Mouse (Mus musculus): ENCODE data around the gene Krtdap. TPM values are rescaled to one million over a fixed set of nuclear protein-coding genes. Genes with fewer than 3 reads are reported as not detected.
A peak's percentile ranks its signal among the peaks of the same experiment; 100 is the strongest.

Krtdap gene
- polyA plus RNA-seq, 1 experiment from 2014 or later = 12,744 TPM

DNA sequence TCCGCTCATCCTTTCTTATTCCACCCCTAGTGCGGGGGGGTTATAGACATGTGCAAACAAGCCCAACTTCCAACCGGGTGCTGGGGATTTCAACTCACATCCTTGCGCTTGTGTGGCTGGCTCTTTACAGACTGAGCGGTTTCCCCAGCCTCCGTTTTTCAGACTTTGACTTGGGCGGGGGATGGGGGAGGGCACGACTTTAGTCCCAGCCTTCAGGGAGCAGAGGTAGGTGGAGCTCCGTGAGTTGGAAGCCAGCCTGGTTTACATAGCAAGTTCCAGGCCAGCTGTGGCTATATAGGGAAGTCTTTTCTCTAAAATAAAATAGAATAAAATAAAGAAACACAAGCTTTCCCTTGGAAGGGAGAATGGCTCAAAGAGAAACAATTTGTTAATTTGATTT lies 4.2 kb downstream of the Krtdap start:
- no peaks in the 10 kb centered on the region for H3K27me3 ChIP-seq (ENCODE audit: control insufficient read depth, insufficient read depth, low read length)
- H3K4me3 ChIP-seq (ENCODE audit: low read depth, low read length) = no peak overlapping the region
- no peaks in the 10 kb centered on the region for H3K4me1 ChIP-seq (replicated peaks; ENCODE audit: control insufficient read depth, insufficient read depth)
- TF ChIP-seq EP300 (optimal IDR thresholded peaks at IDR 0.05) (no peak), CTCF (IDR thresholded peaks at IDR 0.05; ENCODE audit: low read depth) (no peak)
- H3K36me3 ChIP-seq (ENCODE audit: control insufficient read depth, insufficient read depth, low read length) = no peaks in the 10 kb centered on the region
- DNase-seq (ENCODE audit: low spot score) (peak; percentile 73), ATAC-seq (ENCODE audit: low FRiP score, low TSS enrichment) (peak; percentile 51)
- 15% methylated on average over 9 of the region's 9 CpGs for WGBS
- H3K9ac ChIP-seq (ENCODE audit: low read length) = no peak overlapping the region
- H3K27ac ChIP-seq (replicated peaks) = no peak overlapping the region
- H3K4me2 ChIP-seq (replicated peaks; ENCODE audit: low read depth) = no peak overlapping the region
- no peaks in the 10 kb centered on the region for H3K9me3 ChIP-seq (ENCODE audit: control insufficient read depth, low read length)

DNA sequence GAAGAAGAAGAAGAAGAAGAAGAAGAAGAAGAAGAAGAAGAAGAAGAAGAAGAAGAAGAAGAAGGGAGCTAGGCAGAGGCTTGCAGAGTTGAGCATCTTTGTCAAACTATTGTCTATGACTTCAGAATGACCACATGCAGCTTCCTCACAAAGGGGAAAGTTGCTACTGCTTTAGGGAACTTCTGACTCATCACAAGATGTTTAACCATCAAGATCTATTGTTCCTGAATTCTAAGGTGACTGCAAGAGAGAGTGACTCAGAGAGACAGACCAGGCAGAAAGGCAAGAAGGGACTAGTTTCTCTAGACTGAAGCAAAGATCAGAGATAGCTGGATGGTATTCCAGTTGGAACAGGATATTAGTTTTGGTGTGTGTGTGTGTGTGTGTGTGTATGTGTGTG lies 7.2 kb downstream of the Krtdap start:
- Histone ChIP-seq H3K9me3 (ENCODE audit: control insufficient read depth, low read length) (no peaks in the 10 kb centered on the region), H3K36me3 (ENCODE audit: control insufficient read depth, insufficient read depth, low read length) (no peaks in the 10 kb centered on the region), H3K4me3 (ENCODE audit: low read depth, low read length) (no peak overlapping the region), H3K27ac (replicated peaks) (no peak overlapping the region), H3K9ac (ENCODE audit: low read length) (no peak overlapping the region), H3K4me1 (replicated peaks; ENCODE audit: control insufficient read depth, insufficient read depth) (no peaks in the 10 kb centered on the region), H3K4me2 (replicated peaks; ENCODE audit: low read depth) (no peak overlapping the region), H3K27me3 (ENCODE audit: control insufficient read depth, insufficient read depth, low read length) (no peaks in the 10 kb centered on the region)
- DNase-seq (ENCODE audit: low spot score) (no peak), ATAC-seq (ENCODE audit: low FRiP score, low TSS enrichment) (0 out of 2 replicates have a peak, but pooled peaks have one; percentile 31)
- TF ChIP-seq EP300 (optimal IDR thresholded peaks at IDR 0.05) (no peak), CTCF (IDR thresholded peaks at IDR 0.05; ENCODE audit: low read depth) (no peak)

DNA sequence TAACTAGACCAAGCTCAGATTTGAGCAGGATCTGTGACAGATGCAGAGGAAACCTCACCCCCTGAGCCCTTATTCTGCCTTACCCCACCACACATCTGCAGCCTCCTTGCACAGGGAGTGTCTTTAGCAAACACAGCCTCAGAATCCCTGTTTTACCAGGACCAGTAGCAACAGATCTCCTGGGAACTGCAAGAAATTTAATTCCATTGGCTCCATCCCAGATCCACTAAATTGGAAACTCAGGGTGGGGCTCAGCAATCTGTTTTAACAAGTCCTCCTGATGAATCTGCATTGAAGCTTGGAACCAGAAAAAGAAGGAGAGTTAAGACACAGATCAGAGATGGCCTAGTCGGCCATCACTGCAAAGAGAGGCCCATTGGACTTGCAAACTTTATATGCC lies 9.1 kb downstream of the Krtdap start:
- H3K36me3 ChIP-seq (ENCODE audit: control insufficient read depth, insufficient read depth, low read length) = no peaks in the 10 kb centered on the region
- no peak overlapping the region for H3K9ac ChIP-seq (ENCODE audit: low read length)
- no peaks in the 10 kb centered on the region for H3K4me1 ChIP-seq (replicated peaks; ENCODE audit: control insufficient read depth, insufficient read depth)
- no peak overlapping the region for H3K4me3 ChIP-seq (ENCODE audit: low read depth, low read length)
- no peaks in the 10 kb centered on the region for H3K27me3 ChIP-seq (ENCODE audit: control insufficient read depth, insufficient read depth, low read length)
- ATAC-seq (ENCODE audit: low FRiP score, low TSS enrichment) (no peak), DNase-seq (ENCODE audit: low spot score) (no peak)
- WGBS = 85% methylated on average over 1 of the region's 1 CpGs
- H3K4me2 ChIP-seq (replicated peaks; ENCODE audit: low read depth) = no peak overlapping the region
- no peak for TF ChIP-seq EP300 (optimal IDR thresholded peaks at IDR 0.05)
- TF ChIP-seq CTCF (IDR thresholded peaks at IDR 0.05; ENCODE audit: low read depth) = no peak
- H3K9me3 ChIP-seq (ENCODE audit: control insufficient read depth, low read length) = 0 out of 2 replicates have a peak, but pooled peaks cover 2% of the 10 kb centered on the region
- peak overlapping the region; percentile 80 for H3K27ac ChIP-seq (replicated peaks)

DNA sequence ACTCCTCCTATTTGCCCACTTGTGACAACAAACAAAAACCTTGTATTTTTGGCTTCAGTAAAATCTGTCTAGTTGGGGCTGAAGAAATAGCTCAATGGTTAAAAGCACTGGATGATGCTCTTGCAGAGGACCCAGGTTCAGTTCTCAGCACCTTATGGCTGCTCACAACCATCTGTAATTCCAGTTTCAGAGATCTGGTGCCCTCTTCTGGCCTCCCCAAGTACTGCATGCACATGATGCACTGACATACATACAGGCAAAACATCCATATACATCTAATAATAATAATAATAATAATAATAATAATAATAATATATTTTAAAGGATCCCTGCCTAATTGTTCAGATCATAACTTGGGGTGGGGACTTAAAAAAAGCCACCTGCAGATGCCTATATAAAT lies 13.0 kb downstream of the Krtdap start:
- H3K36me3 ChIP-seq (ENCODE audit: control insufficient read depth, insufficient read depth, low read length) = no peaks in the 10 kb centered on the region
- no peak overlapping the region for H3K4me3 ChIP-seq (ENCODE audit: low read depth, low read length)
- no peaks in the 10 kb centered on the region for H3K27me3 ChIP-seq (ENCODE audit: control insufficient read depth, insufficient read depth, low read length)
- no peaks in the 10 kb centered on the region for H3K4me1 ChIP-seq (replicated peaks; ENCODE audit: control insufficient read depth, insufficient read depth)
- no peak overlapping the region for H3K27ac ChIP-seq (replicated peaks)
- no peak for ATAC-seq (ENCODE audit: low FRiP score, low TSS enrichment)
- no peak for DNase-seq (ENCODE audit: low spot score)
- no peak overlapping the region for H3K4me2 ChIP-seq (replicated peaks; ENCODE audit: low read depth)
- no peak overlapping the region for H3K9ac ChIP-seq (ENCODE audit: low read length)
- TF ChIP-seq CTCF (IDR thresholded peaks at IDR 0.05; ENCODE audit: low read depth) (peak; percentile 50), EP300 (optimal IDR thresholded peaks at IDR 0.05) (no peak)
- H3K9me3 ChIP-seq (ENCODE audit: control insufficient read depth, low read length) = 0 out of 2 replicates have a peak, but pooled peaks cover 2% of the 10 kb centered on the region

DNA sequence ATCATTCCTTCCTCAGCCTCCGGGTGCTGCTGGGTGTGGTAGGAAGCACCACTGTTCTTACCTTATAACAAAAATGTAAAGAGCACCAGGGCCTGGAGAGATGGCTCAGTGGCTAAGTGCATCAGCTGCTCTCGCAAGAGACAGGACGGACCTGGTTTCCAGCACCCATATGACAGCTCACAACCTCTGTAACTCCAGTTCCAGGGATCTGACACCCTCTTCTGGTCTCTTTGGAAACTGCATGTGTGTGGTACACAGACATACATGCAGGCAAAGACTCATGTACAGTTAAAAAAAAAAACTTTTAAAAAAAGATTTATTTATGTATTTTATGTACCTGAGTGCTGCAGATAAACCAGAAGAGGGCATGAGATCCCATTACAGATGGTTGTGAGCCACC lies 15.6 kb downstream of the Krtdap start:
- no peaks in the 10 kb centered on the region for H3K27me3 ChIP-seq (ENCODE audit: control insufficient read depth, insufficient read depth, low read length)
- 89% methylated on average over 3 of the region's 3 CpGs for WGBS
- no peaks in the 10 kb centered on the region for H3K36me3 ChIP-seq (ENCODE audit: control insufficient read depth, insufficient read depth, low read length)
- no peak overlapping the region for H3K4me3 ChIP-seq (ENCODE audit: low read depth, low read length)
- H3K27ac ChIP-seq (replicated peaks) = peak overlapping the region; percentile 83; the same call in 1 of the 2 replicates
- 0 out of 2 replicates have a peak, but pooled peaks cover 2% of the 10 kb centered on the region for H3K9me3 ChIP-seq (ENCODE audit: control insufficient read depth, low read length)
- no peak for ATAC-seq (ENCODE audit: low FRiP score, low TSS enrichment)
- no peak overlapping the region for H3K9ac ChIP-seq (ENCODE audit: low read length)
- TF ChIP-seq CTCF (IDR thresholded peaks at IDR 0.05; ENCODE audit: low read depth) = peak; percentile 32; the same call in 1 of the 2 replicates
- no peak for TF ChIP-seq EP300 (optimal IDR thresholded peaks at IDR 0.05)
- no peak for DNase-seq (ENCODE audit: low spot score)
- no peaks in the 10 kb centered on the region for H3K4me1 ChIP-seq (replicated peaks; ENCODE audit: control insufficient read depth, insufficient read depth)
- no peak overlapping the region for H3K4me2 ChIP-seq (replicated peaks; ENCODE audit: low read depth)

DNA sequence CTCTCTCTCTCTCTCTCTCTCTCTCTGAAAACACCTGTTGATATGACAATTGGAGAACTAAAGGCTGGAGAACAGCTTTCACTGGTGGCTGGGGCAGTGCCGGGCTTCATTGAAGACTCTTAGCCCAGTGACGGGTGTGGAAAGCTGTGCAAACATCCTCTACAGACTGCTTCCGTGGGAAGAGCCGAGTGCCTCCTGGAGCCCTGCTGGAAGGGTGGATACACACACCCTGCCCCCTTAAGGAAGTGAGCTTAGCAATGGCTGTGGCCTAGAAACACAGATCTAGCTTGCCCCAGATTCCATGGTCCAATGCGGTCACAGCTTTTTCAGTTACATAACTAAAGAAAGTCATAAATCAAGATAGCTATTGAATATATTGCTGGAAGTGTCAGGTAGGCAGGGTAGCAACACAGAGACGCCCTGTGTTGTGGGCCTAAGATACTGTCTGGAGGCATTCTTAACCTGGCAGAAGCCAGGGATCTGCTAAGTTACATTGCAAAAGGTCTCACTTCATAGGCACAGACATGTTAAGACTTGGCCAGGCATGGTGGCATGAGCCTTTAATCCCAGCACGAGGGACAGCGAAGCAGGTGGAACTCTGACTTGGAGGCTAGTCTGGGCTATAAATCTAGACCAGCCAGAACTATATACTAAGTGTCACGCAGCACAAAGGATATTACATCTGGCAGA lies 16.5 kb downstream of the Krtdap start:
- peak; percentile 35 for TF ChIP-seq CTCF (IDR thresholded peaks at IDR 0.05; ENCODE audit: low read depth)
- peak; percentile 37 for TF ChIP-seq EP300 (optimal IDR thresholded peaks at IDR 0.05)
- 0 out of 2 replicates have a peak, but pooled peaks cover 2% of the 10 kb centered on the region for H3K9me3 ChIP-seq (ENCODE audit: control insufficient read depth, low read length)
- no peaks in the 10 kb centered on the region for H3K36me3 ChIP-seq (ENCODE audit: control insufficient read depth, insufficient read depth, low read length)
- H3K9ac ChIP-seq (ENCODE audit: low read length) = no peak overlapping the region
- H3K4me3 ChIP-seq (ENCODE audit: low read depth, low read length) = no peak overlapping the region
- H3K4me1 ChIP-seq (replicated peaks; ENCODE audit: control insufficient read depth, insufficient read depth) = no peaks in the 10 kb centered on the region
- no peaks in the 10 kb centered on the region for H3K27me3 ChIP-seq (ENCODE audit: control insufficient read depth, insufficient read depth, low read length)
- WGBS = 61% methylated on average over 9 of the region's 9 CpGs
- DNase-seq (ENCODE audit: low spot score) (peak; percentile 82), ATAC-seq (ENCODE audit: low FRiP score, low TSS enrichment) (peak; percentile 97)
- H3K27ac ChIP-seq (replicated peaks) = peak overlapping the region; percentile 83
- no peak overlapping the region for H3K4me2 ChIP-seq (replicated peaks; ENCODE audit: low read depth)

All from stomach, postnatal 0 days (tissue).